Mouse (Mus musculus): ENCODE data around the gene Nedd4.

DNA sequence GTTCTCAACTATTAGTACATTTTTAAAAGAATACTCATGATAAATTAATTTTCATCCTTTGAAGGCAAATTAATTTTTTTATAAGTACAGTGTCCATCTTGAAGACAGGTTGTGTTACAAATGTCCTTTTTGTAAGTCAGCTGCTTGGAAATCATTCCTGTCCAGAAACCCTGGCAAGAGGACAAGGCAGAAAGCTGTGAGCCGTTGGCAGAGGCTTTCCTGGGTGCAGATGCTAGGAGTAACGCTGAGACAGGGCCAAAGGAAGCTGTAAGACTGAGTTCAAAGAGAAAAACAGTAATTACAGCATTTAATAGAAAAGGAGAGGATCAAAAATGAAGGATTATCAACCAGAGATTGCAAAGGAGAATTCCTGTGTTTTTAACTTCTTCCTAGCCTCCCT lies 48.3 kb upstream of the Nedd4 start:
- TF ChIP-seq CHD1 (IDR thresholded peaks at IDR 0.05; ENCODE audit: low read depth, low read length) (no peak), ZC3H11A (IDR thresholded peaks at IDR 0.05; ENCODE audit: low read depth, low read length) (no peak), CHD2 (IDR thresholded peaks at IDR 0.05; ENCODE audit: low read length) (no peak), UBTF (IDR thresholded peaks at IDR 0.05; ENCODE audit: borderline replicate concordance, insufficient read depth, low read depth, low read length) (no peak), CTCF (IDR thresholded peaks at IDR 0.05 in 2 of 3, conservative IDR thresholded peaks at IDR 0.05 in 1 of 3; ENCODE audit: control insufficient read depth in 1 of 3, insufficient read depth in 1 of 3, low read depth in 2 of 3, low read length in 3 of 3, poor library complexity in 1 of 3, severe bottlenecking in 1 of 3) (no peak), EP300 (IDR thresholded peaks at IDR 0.05; ENCODE audit: low read depth in 1 of 2, low read length in 2 of 2) (no peak), USF2 (IDR thresholded peaks at IDR 0.05; ENCODE audit: borderline replicate concordance in 1 of 2, insufficient read depth in 1 of 2, low read depth in 1 of 2, low read length in 2 of 2) (no peak), ZNF384 (IDR thresholded peaks at IDR 0.05; ENCODE audit: low read depth, low read length) (no peak), GATA1 (IDR thresholded peaks at IDR 0.05; ENCODE audit: low read depth, low read length) (no peak), GABPA (IDR thresholded peaks at IDR 0.05; ENCODE audit: low read depth, low read length) (no peak), TBP (IDR thresholded peaks at IDR 0.05; ENCODE audit: low read depth, low read length) (no peak), POLR2A (IDR thresholded peaks at IDR 0.05; ENCODE audit: control insufficient read depth in 1 of 2, insufficient read depth in 1 of 2, low read depth in 1 of 2, low read length in 2 of 2, poor library complexity in 1 of 2) (no peak)
